Mouse (Mus musculus): Measurements from ENCODE around the gene Gal3st2c. TPM values are rescaled to one million over a fixed set of nuclear protein-coding genes. Genes with fewer than 3 reads are reported as not detected.
"Not testable (repeated sequence)": the region's sequence is repeated elsewhere in the genome, so short reads cannot be mapped to it uniquely, and the experiment has no call there.

The Gal3st2c gene
- total RNA-seq, 2 experiments from 2014 or later: 0.12 to 0.15 TPM

- DNase-seq: no peak
Observed at GRCm38 (mm10) chr1:94046544-94046943, 56.2 kb downstream of the Gal3st2c start.

GRCm38 (mm10) chr1:94051104-94051503 is 60.8 kb downstream of the Gal3st2c start:
- DNase-seq: no peak

- DNase-seq: no peak
Observed at GRCm38 (mm10) chr1:94052373-94052772, 62.1 kb downstream of the Gal3st2c start, which contains the start of gene Pdcd1. Gene Pdcd1 (minus strand): TSS chr1:94052553.

- no peak for DNase-seq
Observed at GRCm38 (mm10) chr1:94053530-94054216, 63.4 kb downstream of the Gal3st2c start.

GRCm38 (mm10) chr1:94054481-94054880 is 64.2 kb downstream of the Gal3st2c start:
- DNase-seq: no peak

GRCm38 (mm10) chr1:94055966-94056365 is 65.7 kb downstream of the Gal3st2c start:
- DNase-seq: no peak

GRCm38 (mm10) chr1:94057401-94057800 is 67.1 kb downstream of the Gal3st2c start:
- DNase-seq: no peak

GRCm38 (mm10) chr1:94058281-94058680 is 68.0 kb downstream of the Gal3st2c start:
- not testable (repeated sequence) for DNase-seq

Other genes starting within 250 kb of the Gal3st2c start
- gene Atg4b, start 239.0 kb upstream of the Gal3st2c start, total RNA-seq (2021): 10 to 100 TPM; 62.2 to 75.5 TPM
- gene Thap4, start 235.6 kb upstream of the Gal3st2c start, total RNA-seq (2021): 10 to 100 TPM; 46.0 to 51.7 TPM
- 10 to 100 TPM; 72.3 to 76.9 TPM for gene Dtymk, start 188.6 kb upstream of the Gal3st2c start, total RNA-seq (2021)
- gene Ing5, start 186.5 kb upstream of the Gal3st2c start, total RNA-seq (2021): 10 to 100 TPM; 15.2 to 17.9 TPM
- gene D2hgdh, start 165.6 kb upstream of the Gal3st2c start, total RNA-seq (2021): 10 to 100 TPM; 33.5 to 48.8 TPM
- gene Gal3st2, start 129.2 kb upstream of the Gal3st2c start, total RNA-seq (2021): under 1 TPM; 0.21 to 0.36 TPM
- under 1 TPM; 0.15 to 0.33 TPM for gene Gal3st2b, start 72.2 kb upstream of the Gal3st2c start, total RNA-seq (2021)
- gene Neu4, start 29.9 kb downstream of the Gal3st2c start, total RNA-seq (2021): not detected
- gene Pdcd1, start 62.0 kb downstream of the Gal3st2c start, total RNA-seq (2021): under 1 TPM in 1 of 2 experiments, not detected in 1; 0.15 TPM